Mouse (Mus musculus) bone marrow macrophage, adult 2 months (primary cell): ENCODE data around the gene Ccdc173.

Source experiments
- CTCF ChIP-seq: IDR thresholded peaks from 2 replicates; pipeline ENCODE4 v1.5.1; 2012; ENCODE audit warnings: low read depth, mild to moderate bottlenecking, low read length, moderate library complexity
- POLR2A ChIP-seq: IDR thresholded peaks from 2 replicates; pipeline ENCODE4 v1.6.1; 2012; ENCODE audit warnings: mild to moderate bottlenecking, low read depth, low read length, borderline replicate concordance

- TF ChIP-seq CTCF (no peak), POLR2A (no peak)
Observed at GRCm38 (mm10) chr2:69763340-69763739, 26.0 kb downstream of the Ccdc173 start.
